Mouse (Mus musculus): ENCODE results near the gene Gga1. TPM values are rescaled to one million over a fixed set of nuclear protein-coding genes. Genes with fewer than 3 reads are reported as not detected.

Gga1 gene
- polyA plus RNA-seq, 1 experiment: 25.8 TPM

GRCm38 (mm10) chr15:78839744-78840143, 37.2 kb upstream of the Gga1 start:
- H3K27me3 ChIP-seq (ENCODE audit: control insufficient read depth, insufficient read depth, low read length, poor library complexity, severe bottlenecking): 0 out of 2 replicates have a peak, but pooled peaks cover 5% of the 10 kb centered on the region
- H3K4me3 ChIP-seq (ENCODE audit: low read depth, low read length): no peak overlapping the region
- H3K36me3 ChIP-seq (ENCODE audit: control insufficient read depth, insufficient read depth, low read length, poor library complexity, severe bottlenecking): no peaks in the 10 kb centered on the region
- peaks cover 10% of the 10 kb centered on the region for H3K4me1 ChIP-seq (ENCODE audit: control insufficient read depth, insufficient read depth, low read length)
- no peak overlapping the region for H3K27ac ChIP-seq (ENCODE audit: insufficient read depth, low read length)
- TF ChIP-seq POLR2A (IDR thresholded peaks at IDR 0.05; ENCODE audit: insufficient read depth, low read length) (no peak), CTCF (IDR thresholded peaks at IDR 0.05; ENCODE audit: low read depth, low read length) (no peak), EP300 (IDR thresholded peaks at IDR 0.05; ENCODE audit: insufficient read depth, low read depth, low read length) (0 out of 2 replicates have a peak, but pooled peaks have one; percentile 6)
- H3K9ac ChIP-seq (ENCODE audit: low read depth, poor library complexity, severe bottlenecking): no peak overlapping the region
- H3K9me3 ChIP-seq (replicated peaks; ENCODE audit: control insufficient read depth, insufficient read depth, low read length, poor library complexity, severe bottlenecking): no peaks in the 10 kb centered on the region

- H3K4me3 ChIP-seq (ENCODE audit: low read depth, low read length): no peak overlapping the region
- 0 out of 2 replicates have a peak, but pooled peaks cover 5% of the 10 kb centered on the region for H3K27me3 ChIP-seq (ENCODE audit: control insufficient read depth, insufficient read depth, low read length, poor library complexity, severe bottlenecking)
- no peaks in the 10 kb centered on the region for H3K9me3 ChIP-seq (replicated peaks; ENCODE audit: control insufficient read depth, insufficient read depth, low read length, poor library complexity, severe bottlenecking)
- TF ChIP-seq EP300 (IDR thresholded peaks at IDR 0.05; ENCODE audit: insufficient read depth, low read depth, low read length) (no peak), CTCF (IDR thresholded peaks at IDR 0.05; ENCODE audit: low read depth, low read length) (no peak), POLR2A (IDR thresholded peaks at IDR 0.05; ENCODE audit: insufficient read depth, low read length) (no peak)
- H3K36me3 ChIP-seq (ENCODE audit: control insufficient read depth, insufficient read depth, low read length, poor library complexity, severe bottlenecking): no peaks in the 10 kb centered on the region
- peaks cover 9% of the 10 kb centered on the region for H3K4me1 ChIP-seq (ENCODE audit: control insufficient read depth, insufficient read depth, low read length)
- H3K27ac ChIP-seq (ENCODE audit: insufficient read depth, low read length): no peak overlapping the region
- no peak overlapping the region for H3K9ac ChIP-seq (ENCODE audit: low read depth, poor library complexity, severe bottlenecking)
Observed at GRCm38 (mm10) chr15:78840241-78840640, 36.7 kb upstream of the Gga1 start.

GRCm38 (mm10) chr15:78840751-78841150, 36.2 kb upstream of the Gga1 start:
- TF ChIP-seq EP300 (IDR thresholded peaks at IDR 0.05; ENCODE audit: insufficient read depth, low read depth, low read length) (no peak), CTCF (IDR thresholded peaks at IDR 0.05; ENCODE audit: low read depth, low read length) (no peak), POLR2A (IDR thresholded peaks at IDR 0.05; ENCODE audit: insufficient read depth, low read length) (no peak)
- H3K4me3 ChIP-seq (ENCODE audit: low read depth, low read length): no peak overlapping the region
- no peak overlapping the region for H3K27ac ChIP-seq (ENCODE audit: insufficient read depth, low read length)
- H3K9ac ChIP-seq (ENCODE audit: low read depth, poor library complexity, severe bottlenecking): no peak overlapping the region
- H3K36me3 ChIP-seq (ENCODE audit: control insufficient read depth, insufficient read depth, low read length, poor library complexity, severe bottlenecking): no peaks in the 10 kb centered on the region
- peaks cover 6% of the 10 kb centered on the region for H3K4me1 ChIP-seq (ENCODE audit: control insufficient read depth, insufficient read depth, low read length)
- H3K27me3 ChIP-seq (ENCODE audit: control insufficient read depth, insufficient read depth, low read length, poor library complexity, severe bottlenecking): 0 out of 2 replicates have a peak, but pooled peaks cover 5% of the 10 kb centered on the region
- no peaks in the 10 kb centered on the region for H3K9me3 ChIP-seq (replicated peaks; ENCODE audit: control insufficient read depth, insufficient read depth, low read length, poor library complexity, severe bottlenecking)

GRCm38 (mm10) chr15:78841161-78841790, 35.7 kb upstream of the Gga1 start:
- H3K9ac ChIP-seq (ENCODE audit: low read depth, poor library complexity, severe bottlenecking): no peak overlapping the region

GRCm38 (mm10) chr15:78842371-78843163, 34.4 kb upstream of the Gga1 start, which contains the start of gene Cdc42ep1:
Gene Cdc42ep1 (plus strand): TSS chr15:78842624.
- Histone ChIP-seq H3K36me3 (ENCODE audit: control insufficient read depth, insufficient read depth, low read length, poor library complexity, severe bottlenecking) (no peaks in the 10 kb centered on the region), H3K4me1 (ENCODE audit: control insufficient read depth, insufficient read depth, low read length) (peaks cover 7% of the 10 kb centered on the region), H3K9ac (ENCODE audit: low read depth, poor library complexity, severe bottlenecking) (peak within 1 kb of the TSS; percentile 82), H3K4me3 (ENCODE audit: low read depth, low read length) (peak within 1 kb of the TSS; percentile 85), H3K27ac (ENCODE audit: insufficient read depth, low read length) (no peak within 1 kb of the TSS), H3K9me3 (replicated peaks; ENCODE audit: control insufficient read depth, insufficient read depth, low read length, poor library complexity, severe bottlenecking) (no peaks in the 10 kb centered on the region), H3K27me3 (ENCODE audit: control insufficient read depth, insufficient read depth, low read length, poor library complexity, severe bottlenecking) (0 out of 2 replicates have a peak, but pooled peaks cover 5% of the 10 kb centered on the region)
- TF ChIP-seq EP300 (IDR thresholded peaks at IDR 0.05; ENCODE audit: insufficient read depth, low read depth, low read length) (no peak), CTCF (IDR thresholded peaks at IDR 0.05; ENCODE audit: low read depth, low read length) (no peak), POLR2A (IDR thresholded peaks at IDR 0.05; ENCODE audit: insufficient read depth, low read length) (no peak)

More at GRCm38 (mm10) chr15:78841161-78841790, 35.7 kb upstream of the Gga1 start:
- H3K27me3 ChIP-seq (ENCODE audit: control insufficient read depth, insufficient read depth, low read length, poor library complexity, severe bottlenecking): 0 out of 2 replicates have a peak, but pooled peaks cover 5% of the 10 kb centered on the region
- no peaks in the 10 kb centered on the region for H3K9me3 ChIP-seq (replicated peaks; ENCODE audit: control insufficient read depth, insufficient read depth, low read length, poor library complexity, severe bottlenecking)
- no peak overlapping the region for H3K4me3 ChIP-seq (ENCODE audit: low read depth, low read length)
- H3K27ac ChIP-seq (ENCODE audit: insufficient read depth, low read length): no peak overlapping the region
- peaks cover 6% of the 10 kb centered on the region for H3K4me1 ChIP-seq (ENCODE audit: control insufficient read depth, insufficient read depth, low read length)
- no peaks in the 10 kb centered on the region for H3K36me3 ChIP-seq (ENCODE audit: control insufficient read depth, insufficient read depth, low read length, poor library complexity, severe bottlenecking)
- TF ChIP-seq EP300 (IDR thresholded peaks at IDR 0.05; ENCODE audit: insufficient read depth, low read depth, low read length) (no peak), POLR2A (IDR thresholded peaks at IDR 0.05; ENCODE audit: insufficient read depth, low read length) (no peak)

Data from ES-Bruce4 (cell line).